Comparison of ENCODE assay signal across 8 mouse cellular contexts in the genomic region with DNA sequence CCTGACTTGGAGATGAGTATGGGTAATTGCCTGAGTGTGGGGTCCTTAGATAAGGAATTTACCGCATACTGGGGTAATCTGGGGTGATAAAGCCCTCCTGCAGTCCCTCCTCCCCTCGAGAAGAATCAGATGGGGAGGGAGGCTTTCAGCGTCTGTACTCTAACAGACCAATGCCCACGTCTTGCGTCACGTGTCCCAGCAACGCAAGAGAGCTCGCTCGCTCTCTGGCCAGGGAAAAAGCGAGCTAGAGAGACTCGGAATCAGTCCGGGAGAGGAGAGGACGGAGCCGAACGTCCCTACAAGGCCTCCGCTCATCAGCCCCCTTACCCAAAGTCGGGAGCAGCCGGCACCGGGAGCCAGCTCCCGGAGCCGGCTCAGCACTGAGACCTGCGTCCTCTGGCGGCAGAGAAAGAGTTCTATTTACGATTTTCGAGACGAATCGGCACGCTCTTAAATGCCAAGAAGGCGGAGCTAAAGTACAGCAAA. TPM values are rescaled to one million over a fixed set of nuclear protein-coding genes. Genes with fewer than 3 reads are reported as not detected.
DNase-seq lines count a peak whose midpoint lies in the region.

No protein-coding gene starts in this region.

- peaks cover 48% of the 10 kb centered on the region for H3K27me3 ChIP-seq in midbrain, embryonic 10.5 days (ENCODE audit: low read depth, poor library complexity, severe bottlenecking)

- peak; percentile 57 for DNase-seq in gastrocnemius, postnatal 10 days
- DNase-seq in gastrocnemius, postnatal 14 days: no peak
- DNase-seq in ZHBTc4 (ENCODE audit: low read depth, low spot score): peak; percentile 82
- DNase-seq in forelimb bud, embryonic 11.5 days (ENCODE audit: low read depth, low spot score): peak; percentile 60
- peak; percentile 48 for DNase-seq in kidney, postnatal 10 days
- DNase-seq in midbrain, embryonic 10.5 days (ENCODE audit: low spot score): peak; percentile 46
- peak; percentile 62 for DNase-seq in thymus, postnatal 4 days
- DNase-seq in T-cell, adult 2 months (ENCODE audit: low spot score): no peak

- 53% methylated on average over 29 of the region's 29 CpGs for WGBS in midbrain, embryonic 10.5 days

- H3K36me3 ChIP-seq in midbrain, embryonic 10.5 days: peaks cover 62% of the 10 kb centered on the region

- intact Hi-C loops in gastrocnemius, postnatal 14 days (cut with DNase I; ENCODE audit: low total_unique reads): loop anchor here (5.0 kb wide), 1 partner anchor 720 kb away; a partner anchor contains a TSS

- peaks cover 68% of the 10 kb centered on the region for H3K9me3 ChIP-seq in midbrain, embryonic 10.5 days (replicated peaks)

- peaks cover 53% of the 10 kb centered on the region for H3K4me1 ChIP-seq in midbrain, embryonic 10.5 days

- H3K27ac ChIP-seq in midbrain, embryonic 10.5 days (replicated peaks): no peak overlapping the region

- H3K4me3 ChIP-seq in midbrain, embryonic 10.5 days: peak overlapping the region; percentile 72; the same call in 1 of the 2 replicates

RNA-seq across cellular contexts. Expression of a gene that starts 13.0 kb away (rescaled TPM):
- 1,000 to 10,000 TPM; 2,149 to 2,299 TPM for total RNA-seq in gastrocnemius, postnatal 10 days (2021)
- total RNA-seq in gastrocnemius, postnatal 14 days (2021): 1,000 to 10,000 TPM; 1,660 to 1,705 TPM
- 1,043 and 1,067 TPM in 2 replicates for polyA plus RNA-seq in midbrain, embryonic 10.5 days (2016; fragmentation: Nextera tagmentation; extraction: Ambion mirVana)

RNA-seq across cellular contexts. Expression of a gene that starts 49.4 kb away (rescaled TPM):
- 1 to 10 TPM; 3.5 to 4.2 TPM for total RNA-seq in gastrocnemius, postnatal 10 days (2021)
- 1 to 10 TPM; 3.1 to 3.2 TPM for total RNA-seq in gastrocnemius, postnatal 14 days (2021)
- 12.7 and 15.2 TPM in 2 replicates for polyA plus RNA-seq in midbrain, embryonic 10.5 days (2016; fragmentation: Nextera tagmentation; extraction: Ambion mirVana)

Comparison
In these comparisons a context has a peak if more than half of its experiments do, and no peak if none do; other contexts are left out.
1. DNase-seq: peak in gastrocnemius, postnatal 10 days (single experiment), ZHBTc4 (single experiment), forelimb bud, embryonic 11.5 days (single experiment), kidney, postnatal 10 days (single experiment), midbrain, embryonic 10.5 days (single experiment) and thymus, postnatal 4 days (single experiment); none in gastrocnemius, postnatal 14 days (single experiment) and T-cell, adult 2 months (single experiment).